Mouse (Mus musculus): ENCODE data around the gene Rufy3.

Gene Rufy3

GRCm38 (mm10) chr5:88685306-88685705, 120.5 kb downstream of the Rufy3 start:
- no peak for DNase-seq (ENCODE audit: low spot score)

GRCm38 (mm10) chr5:88685745-88686299, 121.0 kb downstream of the Rufy3 start:
- DNase-seq (ENCODE audit: low spot score): no peak

GRCm38 (mm10) chr5:88687996-88688406, 123.2 kb downstream of the Rufy3 start:
- DNase-seq (ENCODE audit: low spot score): no peak

GRCm38 (mm10) chr5:88688583-88689187, 123.8 kb downstream of the Rufy3 start:
- no peak for DNase-seq (ENCODE audit: low spot score)

- peak; percentile 74 for DNase-seq (ENCODE audit: low spot score)
These were observed 124.6 kb downstream of the Rufy3 start for GRCm38 (mm10) chr5:88689279-88689938.

DNA sequence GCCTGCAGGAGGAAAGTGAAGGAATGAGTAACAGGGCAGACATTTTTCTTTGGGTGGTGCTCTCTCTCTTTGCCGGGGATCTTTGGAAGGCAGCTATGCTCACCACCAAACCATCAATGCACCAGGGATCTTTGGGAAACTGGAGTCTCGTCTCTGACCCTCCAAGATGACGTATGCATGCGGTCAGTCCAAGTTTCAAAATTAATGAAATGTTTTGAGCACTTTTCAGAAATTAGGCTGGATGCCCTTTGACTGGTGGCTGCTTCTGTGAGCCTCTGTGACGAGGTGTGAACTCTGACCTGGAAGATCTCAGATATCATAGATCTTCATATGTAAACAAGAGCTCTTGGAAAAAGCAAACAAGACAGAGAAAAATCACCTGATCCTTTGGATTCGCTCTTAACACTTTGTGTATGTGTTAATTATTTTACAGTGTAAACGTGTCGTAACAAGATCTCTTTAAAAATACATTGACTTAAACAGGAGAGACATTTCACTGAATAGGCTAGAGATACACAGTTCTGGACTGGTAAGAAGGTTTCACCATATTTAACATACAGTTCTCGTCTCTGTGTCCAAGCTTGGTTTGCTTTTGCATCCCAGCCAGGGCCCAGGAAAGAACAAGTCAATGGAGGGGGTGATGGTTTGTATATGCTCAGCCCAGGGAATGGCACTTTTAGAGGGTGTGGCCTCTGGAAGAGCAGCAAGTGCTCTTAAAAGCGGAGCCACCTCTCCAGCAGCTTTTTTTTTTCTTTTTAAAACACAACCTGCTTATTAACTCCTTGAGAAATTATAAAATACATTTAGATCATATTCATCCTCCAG, 126.1 kb downstream of the Rufy3 start:
- no peak for DNase-seq (ENCODE audit: low spot score)

DNA sequence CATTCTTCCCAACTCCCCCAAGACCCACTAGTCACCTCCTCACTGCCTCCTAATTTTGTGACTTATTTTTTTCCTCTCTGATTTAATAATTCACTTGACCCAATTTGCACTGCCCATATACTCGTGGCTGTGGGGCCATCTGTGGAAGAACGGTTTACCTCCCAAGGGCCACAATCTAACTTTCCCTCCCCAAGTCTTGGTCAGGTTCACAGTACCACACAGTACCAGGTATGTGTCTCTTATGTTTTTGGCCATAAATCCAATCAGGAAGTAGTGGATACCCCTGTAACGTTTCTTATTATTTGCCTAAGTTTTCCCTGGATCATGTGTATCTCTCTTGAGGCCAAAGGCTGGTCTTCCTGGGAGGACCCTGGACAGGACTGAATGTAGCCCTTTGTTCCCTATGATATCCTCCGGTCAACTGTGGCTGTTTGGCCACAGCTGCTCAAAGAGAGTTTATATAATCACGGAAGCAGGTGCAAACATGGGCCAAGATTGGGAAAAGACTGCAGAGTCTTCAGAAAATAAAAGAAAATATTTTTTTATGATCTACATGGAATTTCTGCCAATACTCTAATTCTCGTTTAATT, 126.8 kb downstream of the Rufy3 start:
- DNase-seq (ENCODE audit: low spot score): no peak

DNA sequence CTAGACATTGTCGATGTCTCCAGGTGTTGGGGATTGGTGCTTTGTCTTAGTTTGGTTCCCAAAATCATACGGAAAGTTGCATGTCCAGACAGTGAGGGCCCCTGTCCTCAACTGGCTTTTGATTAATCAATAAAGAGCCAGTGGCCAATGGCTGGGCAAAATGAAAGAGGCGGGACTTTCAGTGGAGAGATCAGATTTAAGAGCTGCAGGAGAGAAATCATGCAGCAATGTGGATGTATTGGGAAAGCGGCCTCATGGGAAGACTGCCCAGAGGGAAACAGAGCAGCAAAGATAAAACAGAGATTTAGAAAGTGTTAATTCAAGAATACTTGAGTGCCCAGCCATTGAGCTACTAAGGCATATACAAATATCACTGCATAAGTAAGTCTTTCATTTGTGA, 127.7 kb downstream of the Rufy3 start:
- no peak for DNase-seq (ENCODE audit: low spot score)

DNA sequence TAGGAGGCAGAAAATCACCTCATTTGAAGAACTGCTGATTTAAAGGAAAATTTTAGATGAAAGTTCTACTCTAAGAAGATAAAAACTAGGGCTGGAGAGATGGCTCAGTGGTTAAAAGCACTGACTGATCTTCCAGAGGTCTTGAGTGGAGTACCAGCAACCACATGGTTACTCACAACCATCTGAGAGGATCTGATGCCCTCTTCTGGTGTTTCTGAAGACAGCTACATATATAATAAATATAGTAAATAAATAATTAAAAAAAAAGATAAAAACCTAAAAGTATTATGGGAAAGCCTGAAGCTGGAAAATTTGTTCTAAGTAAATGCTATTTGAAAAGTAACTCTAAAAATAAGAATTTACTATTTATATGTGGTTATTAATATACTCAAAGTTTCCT, 128.2 kb downstream of the Rufy3 start:
- no peak for DNase-seq (ENCODE audit: low spot score)

GRCm38 (mm10) chr5:88697291-88697690, 132.5 kb downstream of the Rufy3 start:
- no peak for DNase-seq (ENCODE audit: low spot score)

DNA sequence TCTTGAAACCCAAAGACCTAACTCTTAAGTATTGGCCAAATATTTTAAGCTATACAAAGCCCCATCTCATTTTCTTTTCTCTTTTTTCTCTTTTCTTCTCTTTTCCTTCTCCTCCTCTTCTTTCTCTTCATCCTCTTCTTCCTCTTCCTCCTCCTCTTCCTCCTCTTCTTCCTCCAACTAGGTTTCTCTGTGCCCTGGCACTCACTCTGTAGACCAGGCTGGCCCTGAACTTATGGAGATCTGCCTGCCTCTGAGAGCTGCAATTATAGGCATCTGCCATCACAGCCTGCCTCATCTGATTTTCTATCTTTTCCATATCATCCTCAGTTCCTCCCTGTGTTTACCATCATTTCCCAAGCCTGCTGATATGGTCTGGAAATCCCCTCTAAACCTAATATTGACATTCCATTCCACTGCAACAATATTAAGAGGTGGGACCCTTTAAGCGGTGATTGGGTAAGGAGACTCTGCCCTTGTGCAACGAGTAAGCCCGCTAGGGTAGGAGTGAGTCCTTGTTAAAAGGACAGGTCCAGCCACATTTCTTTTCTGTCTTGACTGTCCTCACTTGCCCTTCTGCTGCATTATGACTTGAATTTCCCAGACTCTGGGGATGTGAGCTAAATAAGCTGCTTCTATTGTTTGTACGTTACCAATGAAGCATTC, 134.5 kb downstream of the Rufy3 start:
- DNase-seq (ENCODE audit: low spot score): no peak

All from embryo, embryonic 10 days (tissue).